Mouse (Mus musculus) layer of hippocampus, adult 9-11 months (tissue): ENCODE data around the gene Mettl16.

ENCODE experiments used
- DNase-seq: peaks from one replicate; pipeline ENCODE4 v3.0.0; 2022

The Mettl16 gene

GRCm38 (mm10) chr11:74832503-74833143 is 62.0 kb downstream of the Mettl16 start:
- peak; percentile 75 for DNase-seq

GRCm38 (mm10) chr11:74833536-74834358 is 63.1 kb downstream of the Mettl16 start:
- DNase-seq = no peak

- no peak for DNase-seq
Observed at GRCm38 (mm10) chr11:74834359-74834638, 63.7 kb downstream of the Mettl16 start.

GRCm38 (mm10) chr11:74834650-74835277 is 64.1 kb downstream of the Mettl16 start:
- no peak for DNase-seq

- no peak for DNase-seq
Observed at GRCm38 (mm10) chr11:74835593-74836224, 65.1 kb downstream of the Mettl16 start.

- DNase-seq = no peak
Observed at GRCm38 (mm10) chr11:74836225-74837055, 65.8 kb downstream of the Mettl16 start.

GRCm38 (mm10) chr11:74837056-74837693 is 66.5 kb downstream of the Mettl16 start:
- no peak for DNase-seq

- peak; percentile 96 for DNase-seq
Observed at GRCm38 (mm10) chr11:74837694-74838431, 67.2 kb downstream of the Mettl16 start.

- DNase-seq = peak; percentile 94
Observed at GRCm38 (mm10) chr11:74838441-74838840, 67.8 kb downstream of the Mettl16 start.

GRCm38 (mm10) chr11:74838971-74839370 is 68.3 kb downstream of the Mettl16 start:
- peak; percentile 88 for DNase-seq

- DNase-seq = no peak
Observed at GRCm38 (mm10) chr11:74839860-74840715, 69.5 kb downstream of the Mettl16 start.

GRCm38 (mm10) chr11:74840739-74841138 is 70.1 kb downstream of the Mettl16 start:
- DNase-seq = no peak

- no peak for DNase-seq
Observed at GRCm38 (mm10) chr11:74841366-74841765, 70.7 kb downstream of the Mettl16 start.

- DNase-seq = no peak
Observed at GRCm38 (mm10) chr11:74842045-74842444, 71.4 kb downstream of the Mettl16 start.

GRCm38 (mm10) chr11:74842656-74843434 is 72.2 kb downstream of the Mettl16 start:
- no peak for DNase-seq

- DNase-seq = no peak
Observed at GRCm38 (mm10) chr11:74843435-74843714, 72.7 kb downstream of the Mettl16 start.

GRCm38 (mm10) chr11:74843761-74844160 is 73.1 kb downstream of the Mettl16 start:
- no peak for DNase-seq

- no peak for DNase-seq
Observed at GRCm38 (mm10) chr11:74845784-74846183, 75.2 kb downstream of the Mettl16 start.

- no peak for DNase-seq
Observed at GRCm38 (mm10) chr11:74847919-74848521, 77.4 kb downstream of the Mettl16 start.
